Mouse (Mus musculus) urinary bladder, postnatal 0 days (tissue): ENCODE measurements around the gene Cldn24. TPM values are rescaled to one million over a fixed set of nuclear protein-coding genes. Genes with fewer than 3 reads are reported as not detected.

Source experiments
- polyA plus RNA-seq: library from polyadenylated mRNA; unstranded; fragments of >200 nt; fragmentation: Nextera tagmentation; extraction: Ambion mirVana; gene quantifications from 2 replicates; pipeline ENCODE4 v1.2.1, GENCODE M21; 2015

The Cldn24 gene
- polyA plus RNA-seq = not detected in 2 replicates

GRCm38 (mm10) chr8:47821843-47822242 is at the start of gene Cldn24:
TSS of gene Cldn24 (plus strand) at chr8:47822143.

DNA sequence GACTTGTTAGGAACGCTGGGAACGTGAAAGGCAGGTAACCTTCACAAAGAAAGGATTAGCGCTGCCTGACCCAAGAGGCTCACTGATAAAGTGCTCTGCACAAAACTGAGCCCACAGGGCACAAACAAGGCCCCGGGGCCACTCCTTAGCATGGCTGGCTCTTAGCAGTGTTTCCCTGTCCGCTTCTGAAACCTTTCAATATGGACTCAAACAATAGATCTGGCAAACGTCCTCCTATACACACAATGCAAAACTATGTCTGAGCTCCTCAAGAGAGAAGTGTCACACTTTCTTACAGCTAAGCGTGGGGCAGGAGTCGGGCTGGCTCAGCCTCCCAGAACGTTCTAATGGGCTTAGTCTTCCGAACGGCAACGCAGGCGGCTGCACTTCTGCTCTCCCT is 2.2 kb downstream of the Cldn24 start, which contains the start of gene Cldn22:
Gene Cldn22 (plus strand): TSS at position 301 of the 400 bp plus-strand sequence.

Other genes with a start within 250 kb of the Cldn24 start
- 9.7 and 9.9 TPM in 2 replicates for gene Ing2, start 146.6 kb upstream of the Cldn24 start, polyA plus RNA-seq
- 12.4 and 13.7 TPM in 2 replicates for gene Cdkn2aip, start 108.2 kb upstream of the Cldn24 start, polyA plus RNA-seq
- not detected in 2 replicates for gene Cldn22, start 2.3 kb downstream of the Cldn24 start, polyA plus RNA-seq
- 8.0 and 10.6 TPM in 2 replicates for gene Wwc2, start 168.8 kb downstream of the Cldn24 start, polyA plus RNA-seq